Mouse (Mus musculus): ENCODE measurements around the gene Nobox. TPM values are rescaled to one million over a fixed set of nuclear protein-coding genes. Genes with fewer than 3 reads are reported as not detected.

The Nobox gene
- 0.05 and 0.14 TPM in 2 replicates for polyA plus RNA-seq (2012; rRNA removed)

DNA sequence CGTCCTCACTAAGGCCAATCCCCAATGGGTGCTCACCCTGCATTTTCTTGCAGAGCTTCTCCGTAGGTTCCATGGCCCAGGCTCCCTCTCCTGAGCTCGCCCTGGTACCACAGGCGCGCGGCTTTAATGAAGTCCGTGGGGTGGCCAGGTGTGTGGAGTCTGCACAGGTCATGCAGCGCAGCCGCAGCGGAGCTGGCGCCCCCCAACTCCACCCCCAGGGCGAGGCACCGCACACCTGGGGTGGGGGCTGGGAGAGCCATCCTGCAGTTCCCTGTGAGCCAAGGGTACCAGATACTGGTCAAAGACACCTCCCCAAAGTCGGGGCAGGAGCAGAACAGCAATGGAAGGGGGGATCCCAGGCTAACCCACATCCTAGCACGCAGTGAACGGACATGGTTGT lies at the start of gene Nobox:
Nobox (minus strand) TSS at position 101 of the 400 bp plus-strand sequence.

DNA sequence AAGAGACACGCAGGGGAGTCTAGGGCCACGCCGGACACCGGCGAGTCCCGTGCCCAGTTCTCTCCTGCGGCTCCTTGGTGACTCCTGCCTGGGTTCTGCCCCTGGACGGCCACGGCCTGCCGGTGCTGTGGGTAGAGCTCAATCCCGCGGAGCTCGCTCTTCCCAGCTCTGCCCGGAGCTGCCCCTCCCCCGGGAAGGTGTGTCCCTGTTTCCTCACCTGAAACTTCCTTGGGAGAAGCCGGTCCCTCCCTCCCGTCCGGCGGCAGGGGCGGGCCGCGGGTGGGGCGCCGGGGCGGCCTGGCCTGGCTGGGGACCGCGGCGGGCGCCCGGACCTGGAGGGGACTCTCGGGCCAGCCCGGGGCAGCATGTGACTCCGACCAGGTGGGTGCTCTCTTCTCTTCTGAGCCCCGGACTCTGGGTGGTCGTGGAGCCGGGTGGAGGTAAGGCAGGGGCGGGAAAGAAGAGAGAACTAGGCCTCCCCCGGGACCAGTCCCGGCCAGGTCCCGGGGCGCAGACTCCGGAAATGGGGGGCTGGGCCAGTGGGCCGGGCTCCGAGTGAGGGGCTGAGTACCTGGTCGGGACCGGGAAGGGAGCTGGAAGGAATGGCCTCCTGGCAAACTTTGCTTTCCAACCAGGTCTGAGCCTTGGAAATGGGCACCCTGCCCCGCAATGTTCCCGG lies 43.9 kb downstream of the Nobox start, which contains the start of gene Arhgef5:
Arhgef5 (plus strand) TSS at position 220 of the 679 bp plus-strand sequence.

Other genes starting within 250 kb of the Nobox start
- gene Olfr441, start 203.2 kb downstream of the Nobox start, polyA plus RNA-seq (2012; rRNA removed), result not detected in 2 replicates
- not detected in 2 replicates for gene Olfr237-ps1, start 163.0 kb downstream of the Nobox start, polyA plus RNA-seq (2012; rRNA removed)
- gene Olfr437, start 146.3 kb downstream of the Nobox start, polyA plus RNA-seq (2012; rRNA removed), result not detected in 2 replicates
- gene Olfr13, start 137.4 kb downstream of the Nobox start, polyA plus RNA-seq (2012; rRNA removed), result not detected in 2 replicates
- gene Olfr435, start 112.4 kb downstream of the Nobox start, polyA plus RNA-seq (2012; rRNA removed), result not detected in 2 replicates
- not detected in 2 replicates for gene Olfr434, start 96.5 kb downstream of the Nobox start, polyA plus RNA-seq (2012; rRNA removed)
- not detected in 2 replicates for gene Olfr47, start 78.0 kb downstream of the Nobox start, polyA plus RNA-seq (2012; rRNA removed)
- gene Arhgef5, start 44.0 kb downstream of the Nobox start, polyA plus RNA-seq (2012; rRNA removed), result 4.9 and 7.8 TPM in 2 replicates